In genomic region chr1:162870978-162871377, GRCm38 (mm10) we compare ENCODE assay signal across 18 mouse cellular contexts. TPM values are rescaled to one million over a fixed set of nuclear protein-coding genes. Genes with fewer than 3 reads are reported as not detected.
DNase-seq lines count a peak whose midpoint lies in the region; ATAC-seq and TF ChIP-seq lines count a peak whose summit lies in the region.
"Had no signal": no experiment of that assay in that cellular context is flagged by ENCODE, and none has a peak within 500 bp of the region (broad histone marks: within the 10 kb centered on the region; RNA-seq: fewer than 3 reads in every experiment).

No protein-coding gene starts in this region.

- no peaks in the 10 kb centered on the region for H3K27me3 ChIP-seq in forebrain, embryonic 10.5 days (ENCODE audit: poor library complexity, severe bottlenecking)
- H3K27me3 ChIP-seq in forebrain, embryonic 15.5 days: no peaks in the 10 kb centered on the region
- no peaks in the 10 kb centered on the region for H3K27me3 ChIP-seq in embryonic facial prominence, embryonic 11.5 days (ENCODE audit: control insufficient read depth, insufficient read depth, low read length)
- no peaks in the 10 kb centered on the region for H3K27me3 ChIP-seq in intestine, embryonic 16.5 days (replicated peaks; ENCODE audit: control insufficient read depth, insufficient read depth, low read length)
- H3K27me3 ChIP-seq in limb, embryonic 14.5 days (ENCODE audit: control insufficient read depth, insufficient read depth, low read length): no peaks in the 10 kb centered on the region
- H3K27me3 ChIP-seq: liver, embryonic 13.5 days; midbrain, embryonic 13.5 days had no signal

- no peak for TF ChIP-seq POLR2A in limb, embryonic 14.5 days (IDR thresholded peaks at IDR 0.05; ENCODE audit: borderline replicate concordance, extremely low read depth, insufficient read depth, insufficient read length)

- H3K27ac ChIP-seq in forebrain, embryonic 10.5 days: peak overlapping the region; percentile 75; the same call in 1 of the 2 replicates
- no peak overlapping the region for H3K27ac ChIP-seq in forebrain, embryonic 15.5 days (replicated peaks)
- peak overlapping the region; percentile 75; the same call in 1 of the 2 replicates for H3K27ac ChIP-seq in embryonic facial prominence, embryonic 11.5 days (replicated peaks; ENCODE audit: low read depth, low read length)
- peak overlapping the region; percentile 72 for H3K27ac ChIP-seq in intestine, embryonic 16.5 days (ENCODE audit: low read length)
- peak overlapping the region; percentile 80 for H3K27ac ChIP-seq in limb, embryonic 14.5 days (replicated peaks; ENCODE audit: low read depth, low read length)
- H3K27ac ChIP-seq: heart, embryonic 10.5 days; liver, embryonic 13.5 days; midbrain, embryonic 13.5 days had no signal

- H3K4me2 ChIP-seq in forebrain, embryonic 15.5 days (replicated peaks): no peak overlapping the region
- H3K4me2 ChIP-seq in embryonic facial prominence, embryonic 11.5 days (ENCODE audit: low read depth, low read length): no peak overlapping the region
- no peak overlapping the region for H3K4me2 ChIP-seq in intestine, embryonic 16.5 days (ENCODE audit: low read depth, low read length)
- H3K4me2 ChIP-seq in limb, embryonic 14.5 days (replicated peaks; ENCODE audit: low read depth, low read length, severe bottlenecking): no peak overlapping the region
- H3K4me2 ChIP-seq: liver, embryonic 13.5 days; midbrain, embryonic 13.5 days had no signal

- no peak for ATAC-seq in forebrain, embryonic 15.5 days (replicated peaks)
- no peak for ATAC-seq in embryonic facial prominence, embryonic 11.5 days (replicated peaks; ENCODE audit: insufficient number of reproducible peaks, low FRiP score, low TSS enrichment, low read depth)
- peak; percentile 81 for ATAC-seq in intestine, embryonic 16.5 days
- ATAC-seq in limb, embryonic 14.5 days (ENCODE audit: low FRiP score, low read depth): no peak
- ATAC-seq: forebrain, embryonic 16.5 days; midbrain, embryonic 13.5 days had no signal

- DNase-seq in forebrain, embryonic 10.5 days (ENCODE audit: extremely low spot score, low spot score): no peak
- DNase-seq in embryonic facial prominence, embryonic 11.5 days (ENCODE audit: low spot score): no peak
- DNase-seq in limb, embryonic 14.5 days (ENCODE audit: low spot score): no peak
- DNase-seq in frontal cortex, postnatal 36 days (ENCODE audit: low spot score in 2 of 2): no peak
- no peak for DNase-seq in embryo, embryonic 11 days
- DNase-seq: cerebellum, adult 8-10 months; gastrocnemius, postnatal 25 days; left cerebral cortex, postnatal 4 days; liver, embryonic 13.5 days; lung, adult 2 months; right cerebral cortex, postnatal 14 days; spleen, adult 18-20 months; thymus, postnatal 25 days had no signal

- peaks cover 13% of the 10 kb centered on the region; the same call in 1 of the 2 replicates for H3K4me1 ChIP-seq in forebrain, embryonic 10.5 days
- H3K4me1 ChIP-seq in forebrain, embryonic 15.5 days: no peaks in the 10 kb centered on the region
- no peaks in the 10 kb centered on the region for H3K4me1 ChIP-seq in embryonic facial prominence, embryonic 11.5 days (ENCODE audit: control insufficient read depth, insufficient read depth, low read length)
- H3K4me1 ChIP-seq in intestine, embryonic 16.5 days (ENCODE audit: control insufficient read depth, insufficient read depth, low read length): peaks cover 12% of the 10 kb centered on the region
- H3K4me1 ChIP-seq in limb, embryonic 14.5 days (ENCODE audit: control insufficient read depth, insufficient read depth, low read length): peaks cover 31% of the 10 kb centered on the region
- H3K4me1 ChIP-seq: midbrain, embryonic 13.5 days had no signal

- no peaks in the 10 kb centered on the region for H3K36me3 ChIP-seq in forebrain, embryonic 10.5 days (replicated peaks)
- H3K36me3 ChIP-seq in forebrain, embryonic 15.5 days: no peaks in the 10 kb centered on the region
- H3K36me3 ChIP-seq in embryonic facial prominence, embryonic 11.5 days (replicated peaks; ENCODE audit: control insufficient read depth, insufficient read depth, low read depth, low read length): no peaks in the 10 kb centered on the region
- no peaks in the 10 kb centered on the region for H3K36me3 ChIP-seq in intestine, embryonic 16.5 days (ENCODE audit: control insufficient read depth, insufficient read depth, low read length)
- no peaks in the 10 kb centered on the region for H3K36me3 ChIP-seq in limb, embryonic 14.5 days (ENCODE audit: control insufficient read depth, insufficient read depth, low read length)
- H3K36me3 ChIP-seq: heart, embryonic 10.5 days; liver, embryonic 13.5 days; midbrain, embryonic 13.5 days had no signal

- WGBS in forebrain, embryonic 10.5 days: 84% methylated on average over 7 of the region's 7 CpGs
- WGBS in forebrain, embryonic 15.5 days: 84% methylated on average over 7 of the region's 7 CpGs
- WGBS in embryonic facial prominence, embryonic 11.5 days: 79% methylated on average over 7 of the region's 7 CpGs
- 62% methylated on average over 7 of the region's 7 CpGs for WGBS in intestine, embryonic 16.5 days
- WGBS in limb, embryonic 14.5 days: 67% methylated on average over 7 of the region's 7 CpGs

- no peak overlapping the region for H3K4me3 ChIP-seq in forebrain, embryonic 10.5 days
- no peak overlapping the region for H3K4me3 ChIP-seq in forebrain, embryonic 15.5 days
- no peak overlapping the region for H3K4me3 ChIP-seq in embryonic facial prominence, embryonic 11.5 days (ENCODE audit: low read depth, low read length)
- no peak overlapping the region for H3K4me3 ChIP-seq in intestine, embryonic 16.5 days (ENCODE audit: low read length)
- no peak overlapping the region for H3K4me3 ChIP-seq in limb, embryonic 14.5 days (replicated peaks; ENCODE audit: low read length)
- H3K4me3 ChIP-seq: heart, embryonic 10.5 days; liver, embryonic 13.5 days; midbrain, embryonic 13.5 days had no signal

- H3K9ac ChIP-seq in forebrain, embryonic 15.5 days (replicated peaks): no peak overlapping the region
- H3K9ac ChIP-seq in embryonic facial prominence, embryonic 11.5 days (replicated peaks; ENCODE audit: low read length): no peak overlapping the region
- no peak overlapping the region for H3K9ac ChIP-seq in intestine, embryonic 16.5 days (ENCODE audit: low read depth, low read length)
- no peak overlapping the region for H3K9ac ChIP-seq in limb, embryonic 14.5 days (ENCODE audit: low read depth, low read length, severe bottlenecking)
- H3K9ac ChIP-seq: liver, embryonic 13.5 days; midbrain, embryonic 13.5 days had no signal

- H3K9me3 ChIP-seq in forebrain, embryonic 10.5 days: no peaks in the 10 kb centered on the region
- H3K9me3 ChIP-seq in forebrain, embryonic 15.5 days: no peaks in the 10 kb centered on the region
- H3K9me3 ChIP-seq in embryonic facial prominence, embryonic 11.5 days (replicated peaks; ENCODE audit: control insufficient read depth, low read length): no peaks in the 10 kb centered on the region
- no peaks in the 10 kb centered on the region for H3K9me3 ChIP-seq in intestine, embryonic 16.5 days (ENCODE audit: control insufficient read depth, low read length)
- peaks cover 8% of the 10 kb centered on the region; the same call in 1 of the 2 replicates for H3K9me3 ChIP-seq in limb, embryonic 14.5 days (ENCODE audit: control insufficient read depth, low read length)
- H3K9me3 ChIP-seq: heart, embryonic 10.5 days; liver, embryonic 13.5 days; midbrain, embryonic 13.5 days had no signal

RNA-seq across cellular contexts. Expression of gene Fmo1, which starts 4.6 kb away (rescaled TPM):
- polyA plus RNA-seq in forebrain, embryonic 10.5 days (2016; fragmentation: Nextera tagmentation; extraction: Ambion mirVana): 7.2 and 8.2 TPM in 2 replicates
- 15.3 and 16.1 TPM in 2 replicates for polyA plus RNA-seq in forebrain, embryonic 15.5 days (2015; fragmentation: Nextera tagmentation; extraction: Ambion mirVana)
- 7.8 and 9.1 TPM in 2 replicates for polyA plus RNA-seq in embryonic facial prominence, embryonic 11.5 days (2014; fragmentation: Nextera tagmentation; extraction: Ambion mirVana)
- 12.8 and 14.6 TPM in 2 replicates for polyA plus RNA-seq in intestine, embryonic 16.5 days (2015; fragmentation: Nextera tagmentation; extraction: Ambion mirVana)
- polyA plus RNA-seq in limb, embryonic 14.5 days (2012; rRNA removed): 41.4 and 46.7 TPM in 2 replicates
- polyA plus RNA-seq in limb, embryonic 14.5 days (2014; fragmentation: Nextera tagmentation; extraction: Ambion mirVana): 33.5 and 35.0 TPM in 2 replicates

RNA-seq across cellular contexts. Expression of gene Fmo2, which starts 27.5 kb away (rescaled TPM):
- polyA plus RNA-seq in forebrain, embryonic 10.5 days (2016; fragmentation: Nextera tagmentation; extraction: Ambion mirVana): not detected in 2 replicates
- polyA plus RNA-seq in forebrain, embryonic 15.5 days (2015; fragmentation: Nextera tagmentation; extraction: Ambion mirVana): 0.14 TPM in 1 of 2 replicates, not detected in the other
- 0.67 TPM in 1 of 2 replicates, not detected in the other for polyA plus RNA-seq in embryonic facial prominence, embryonic 11.5 days (2014; fragmentation: Nextera tagmentation; extraction: Ambion mirVana)
- polyA plus RNA-seq in intestine, embryonic 16.5 days (2015; fragmentation: Nextera tagmentation; extraction: Ambion mirVana): 2.1 and 3.4 TPM in 2 replicates
- 1.5 and 2.1 TPM in 2 replicates for polyA plus RNA-seq in limb, embryonic 14.5 days (2012; rRNA removed)
- 1.5 TPM in 2 replicates for polyA plus RNA-seq in limb, embryonic 14.5 days (2014; fragmentation: Nextera tagmentation; extraction: Ambion mirVana)
- polyA plus RNA-seq: forebrain, embryonic 16.5 days; heart, embryonic 10.5 days; midbrain, embryonic 13.5 days had no signal

RNA-seq across cellular contexts. Expression of gene Fmo4, which starts 57.2 kb away (rescaled TPM):
- 0.29 and 0.33 TPM in 2 replicates for polyA plus RNA-seq in forebrain, embryonic 10.5 days (2016; fragmentation: Nextera tagmentation; extraction: Ambion mirVana)
- 0.10 TPM in 1 of 2 replicates, not detected in the other for polyA plus RNA-seq in forebrain, embryonic 15.5 days (2015; fragmentation: Nextera tagmentation; extraction: Ambion mirVana)
- polyA plus RNA-seq in embryonic facial prominence, embryonic 11.5 days (2014; fragmentation: Nextera tagmentation; extraction: Ambion mirVana): 0.21 and 0.32 TPM in 2 replicates
- 11.7 and 13.0 TPM in 2 replicates for polyA plus RNA-seq in intestine, embryonic 16.5 days (2015; fragmentation: Nextera tagmentation; extraction: Ambion mirVana)
- polyA plus RNA-seq in limb, embryonic 14.5 days (2012; rRNA removed): 0.84 and 0.99 TPM in 2 replicates
- polyA plus RNA-seq in limb, embryonic 14.5 days (2014; fragmentation: Nextera tagmentation; extraction: Ambion mirVana): 0.76 and 0.80 TPM in 2 replicates
